Mouse (Mus musculus) MN1 (cell line): ENCODE data around the gene Tspyl3.
"Not testable (repeated sequence)": the region's sequence is repeated elsewhere in the genome, so short reads cannot be mapped to it uniquely, and the experiment has no call there.

Experiments used
- DNase-seq: peaks from one replicate; pipeline ENCODE4 v3.0.0-alpha.2; 2016; ENCODE audit warnings: low spot score

Tspyl3 gene

GRCm38 (mm10) chr2:153224946-153225594, at the start of gene Tspyl3:
Gene Tspyl3, minus strand, starts transcription at chr2:153225441.
- DNase-seq, result no peak

- DNase-seq, result no peak
Observed at GRCm38 (mm10) chr2:153274919-153275247, 49.6 kb upstream of the Tspyl3 start.

- DNase-seq, result not testable (repeated sequence)
Observed at GRCm38 (mm10) chr2:153274200-153274918, 49.1 kb upstream of the Tspyl3 start.

GRCm38 (mm10) chr2:153270231-153270915, 45.1 kb upstream of the Tspyl3 start:
- DNase-seq, result not testable (repeated sequence)

- no peak for DNase-seq
Observed at GRCm38 (mm10) chr2:153267331-153267730, 42.1 kb upstream of the Tspyl3 start.

GRCm38 (mm10) chr2:153263053-153263452, 37.8 kb upstream of the Tspyl3 start:
- DNase-seq, result no peak

- no peak for DNase-seq
Observed at GRCm38 (mm10) chr2:153259864-153260674, 34.8 kb upstream of the Tspyl3 start.

- no peak for DNase-seq
Observed at GRCm38 (mm10) chr2:153259030-153259863, 34.0 kb upstream of the Tspyl3 start.

- no peak for DNase-seq
Observed at GRCm38 (mm10) chr2:153256604-153257003, 31.4 kb upstream of the Tspyl3 start.

GRCm38 (mm10) chr2:153249751-153250150, 24.5 kb upstream of the Tspyl3 start:
- no peak for DNase-seq

GRCm38 (mm10) chr2:153242156-153242555, 16.9 kb upstream of the Tspyl3 start:
- DNase-seq, result no peak

GRCm38 (mm10) chr2:153241250-153242014, 16.2 kb upstream of the Tspyl3 start, which contains the start of the genes Plagl2 and Pofut1:
Gene Plagl2, minus strand, starts transcription at chr2:153241426.
Gene Pofut1, plus strand, starts transcription at chr2:153241533.
- peak; percentile 91 for DNase-seq

- DNase-seq, result peak; percentile 33
Observed at GRCm38 (mm10) chr2:153240701-153241235, 15.5 kb upstream of the Tspyl3 start.

- peak; percentile 71 for DNase-seq
Observed at GRCm38 (mm10) chr2:153239860-153240480, 14.7 kb upstream of the Tspyl3 start.

- no peak for DNase-seq
Observed at GRCm38 (mm10) chr2:153239021-153239859, 14.0 kb upstream of the Tspyl3 start.

- DNase-seq, result no peak
Observed at GRCm38 (mm10) chr2:153238406-153238805, 13.2 kb upstream of the Tspyl3 start.

GRCm38 (mm10) chr2:153237891-153238290, 12.7 kb upstream of the Tspyl3 start:
- no peak for DNase-seq

GRCm38 (mm10) chr2:153237193-153237592, 12.0 kb upstream of the Tspyl3 start:
- DNase-seq, result no peak

GRCm38 (mm10) chr2:153228523-153228922, 3.3 kb upstream of the Tspyl3 start:
- no peak for DNase-seq
